Mouse (Mus musculus): ENCODE measurements around the gene F8.

DNA sequence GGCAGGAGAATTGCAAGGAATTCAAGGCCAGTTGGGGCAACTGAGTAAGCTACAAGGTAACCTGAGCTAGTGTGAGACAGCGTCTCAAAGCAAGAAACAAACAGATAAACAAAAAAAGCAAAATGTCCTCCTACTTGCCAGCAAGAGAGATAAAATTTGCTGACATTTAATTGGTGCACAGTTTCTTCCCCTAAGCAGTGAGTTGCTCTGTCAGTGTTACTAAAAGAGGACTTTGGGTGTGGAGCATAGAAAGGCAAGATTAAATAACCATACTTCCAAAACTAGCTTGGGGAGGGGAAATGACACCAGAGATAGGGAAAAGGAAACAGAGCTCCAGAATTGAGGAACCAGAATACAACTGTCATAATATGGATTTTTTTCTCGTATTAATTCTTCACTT is 252.9 kb downstream of the F8 start:
- TF ChIP-seq CTCF (conservative IDR thresholded peaks at IDR 0.05; ENCODE audit: low read length) (no peak), NANOG (IDR thresholded peaks at IDR 0.05; ENCODE audit: borderline replicate concordance, low read length) (no peak), POU5F1 (IDR thresholded peaks at IDR 0.05; ENCODE audit: borderline replicate concordance, low read length) (no peak)

All from E14TG2a.4 (cell line).